Mouse (Mus musculus) hematopoietic stem cell, adult 5-6 weeks (primary cell): ENCODE measurements around the gene Gstp2. TPM values are rescaled to one million over a fixed set of nuclear protein-coding genes. Genes with fewer than 3 reads are reported as not detected.
A peak's percentile ranks its signal among the peaks of the same experiment; 100 is the strongest.
"Not testable (repeated sequence)": the region's sequence is repeated elsewhere in the genome, so short reads cannot be mapped to it uniquely, and the experiment has no call there.

Source experiments
- ATAC-seq, 2 experiments: fragments of 125-278 bp in 1 of 2; replicated peaks in 1 of 2; 2 replicates each; pipeline ENCODE4 v1.8.0; 2016 to 2017; ENCODE audit warnings: inconsistent platforms in 2 of 2, mild to moderate bottlenecking in 2 of 2, moderate number of reproducible peaks in 2 of 2, low read depth in 1 of 2, moderate TSS enrichment in 1 of 2; ENCODE audit not compliant: low FRiP score in 2 of 2, poor library complexity in 2 of 2, severe bottlenecking in 2 of 2, insufficient read depth in 1 of 2, low TSS enrichment in 1 of 2
- total RNA-seq: library from RNA; stranded (forward); fragments of 172-1452, 232-1000 nt; gene quantifications from 2 replicates; pipeline ENCODE4 v1.2.3, GENCODE M21; 2017

The Gstp2 gene
- total RNA-seq, 1 experiment from 2014 or later, result not detected

DNA sequence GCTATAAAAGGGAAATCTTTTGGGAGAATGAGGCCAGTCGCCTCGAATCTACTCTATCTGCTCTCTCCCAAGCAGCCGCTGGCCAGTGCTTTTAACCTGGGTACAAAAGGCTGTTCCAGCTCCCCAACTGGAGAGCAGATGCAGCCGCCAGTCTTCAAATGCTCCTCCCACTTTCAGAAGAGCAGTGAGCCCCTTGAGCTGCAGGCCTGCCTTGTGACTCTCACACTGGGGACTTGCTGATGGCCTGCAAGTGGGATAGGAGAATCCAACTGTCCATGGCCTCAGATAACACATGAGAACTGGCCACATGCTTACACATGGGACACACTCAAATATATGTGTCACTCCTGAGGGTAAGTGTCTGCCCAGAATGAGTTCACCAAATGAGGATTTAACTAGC lies 10.9 kb upstream of the Gstp2 start:
- no peak for ATAC-seq

DNA sequence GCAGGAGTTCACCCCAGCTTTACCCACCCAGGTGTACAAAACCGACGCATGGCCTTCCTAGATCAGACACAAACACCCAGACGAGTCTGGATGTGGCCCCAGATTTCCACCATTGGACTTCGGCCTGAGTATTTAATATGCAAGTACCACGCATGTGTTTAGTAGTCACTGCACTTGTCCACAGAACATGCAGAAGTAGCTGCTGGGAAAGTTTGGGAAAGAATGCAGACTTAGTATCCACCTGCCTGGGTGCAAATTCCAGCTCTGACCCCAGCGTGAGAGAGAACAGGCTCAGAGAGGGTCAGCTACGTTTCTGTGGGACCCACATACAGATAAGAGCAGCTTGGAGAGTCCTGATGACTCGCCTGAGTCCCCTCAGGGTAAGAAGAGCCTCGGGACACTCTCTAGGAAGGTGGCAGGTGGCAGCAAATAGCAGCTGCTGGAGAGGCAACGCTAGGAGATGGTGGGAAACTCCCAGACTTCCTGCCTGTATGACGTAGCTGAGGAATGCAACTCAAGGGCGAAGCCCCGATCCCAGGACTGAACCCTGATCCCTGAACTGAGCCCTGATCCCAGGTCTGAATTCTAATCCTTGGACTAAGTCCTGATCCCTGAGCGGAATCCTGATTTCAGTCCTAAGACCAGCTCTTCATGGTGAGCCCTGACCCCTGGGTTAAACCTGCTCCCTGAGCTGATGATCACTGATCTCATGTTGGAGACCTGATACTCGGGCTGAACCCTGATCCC lies 10.3 kb upstream of the Gstp2 start:
- ATAC-seq, result no peak

DNA sequence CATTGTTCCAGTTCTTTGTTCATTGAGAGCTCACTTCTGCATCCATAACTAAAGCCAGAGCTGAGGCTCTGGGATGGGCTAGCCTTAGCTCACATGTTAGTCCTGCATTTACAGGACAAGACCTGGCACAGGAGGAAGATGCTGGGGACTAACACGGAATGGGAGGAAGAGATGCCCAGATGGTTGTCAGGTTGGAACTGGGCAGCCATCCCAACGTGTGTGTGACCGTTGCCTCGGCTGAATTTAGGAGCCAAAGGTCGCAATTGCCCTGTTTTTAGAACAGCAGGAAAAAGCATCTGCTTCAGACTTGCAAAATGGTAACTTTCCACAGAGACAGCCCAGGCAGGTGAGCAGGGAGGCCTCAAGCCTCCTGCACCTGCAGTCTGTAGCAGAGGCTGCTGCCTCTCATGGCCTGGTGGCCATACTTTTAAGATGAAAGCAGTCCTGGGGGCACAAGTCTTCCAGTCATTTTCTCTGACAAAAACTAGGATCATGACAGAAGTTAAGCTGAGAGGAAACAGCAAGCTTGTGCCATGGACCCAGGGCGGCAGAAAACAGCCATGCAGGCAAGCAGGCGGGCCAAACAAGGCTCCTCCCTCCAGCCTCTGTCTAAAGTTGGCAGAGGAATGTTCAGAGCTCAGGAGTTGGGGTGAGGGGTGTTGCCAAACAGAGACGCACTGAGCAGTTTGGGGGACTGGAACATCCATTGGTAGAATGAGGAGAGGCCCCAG lies 9.6 kb upstream of the Gstp2 start:
- no peak for ATAC-seq

DNA sequence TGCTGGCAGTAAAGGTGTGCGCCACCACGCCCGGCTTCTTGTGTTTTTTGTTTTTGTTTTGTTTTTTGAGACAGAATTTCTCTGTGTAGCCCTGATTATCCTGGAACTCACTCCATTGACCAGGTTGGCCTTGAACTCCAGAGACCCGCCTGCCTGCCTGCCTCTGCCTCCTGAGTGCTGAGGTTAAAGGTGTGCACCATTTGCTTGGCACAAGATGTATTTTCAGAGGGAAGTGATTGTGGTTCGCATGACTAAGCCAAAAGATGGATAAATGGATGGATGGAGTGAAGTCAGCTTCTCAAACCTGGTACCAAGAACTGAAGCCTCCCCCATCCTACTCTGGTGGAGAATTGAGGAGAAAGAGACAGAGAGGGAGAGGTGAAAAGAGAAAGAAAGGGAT lies 8.8 kb upstream of the Gstp2 start:
- ATAC-seq, result no peak

DNA sequence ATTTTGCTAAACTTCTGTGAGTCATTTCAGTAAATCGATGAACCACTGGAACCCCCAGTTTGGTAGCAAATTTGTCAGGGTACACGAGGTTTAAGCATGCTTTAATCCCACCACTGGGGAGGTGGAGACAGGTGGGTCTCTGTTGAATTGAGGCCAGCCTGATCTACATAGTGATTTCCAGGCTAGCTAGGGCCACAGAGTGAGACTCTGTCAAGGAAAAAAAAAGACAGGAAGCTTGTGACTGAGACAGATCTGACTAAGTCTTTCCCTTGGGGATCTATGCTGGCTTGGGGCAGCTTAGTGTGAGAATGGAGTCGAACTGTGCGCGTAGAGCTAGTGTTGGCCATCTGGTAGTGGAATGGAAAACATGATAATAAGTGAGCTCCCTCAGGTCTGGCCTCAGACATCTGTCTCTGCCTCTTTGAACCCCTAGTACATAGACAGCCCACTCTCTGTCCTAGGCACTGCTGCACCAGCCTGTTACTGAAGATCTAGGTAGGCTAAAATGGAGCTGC lies 6.8 kb upstream of the Gstp2 start:
- ATAC-seq, result no peak

DNA sequence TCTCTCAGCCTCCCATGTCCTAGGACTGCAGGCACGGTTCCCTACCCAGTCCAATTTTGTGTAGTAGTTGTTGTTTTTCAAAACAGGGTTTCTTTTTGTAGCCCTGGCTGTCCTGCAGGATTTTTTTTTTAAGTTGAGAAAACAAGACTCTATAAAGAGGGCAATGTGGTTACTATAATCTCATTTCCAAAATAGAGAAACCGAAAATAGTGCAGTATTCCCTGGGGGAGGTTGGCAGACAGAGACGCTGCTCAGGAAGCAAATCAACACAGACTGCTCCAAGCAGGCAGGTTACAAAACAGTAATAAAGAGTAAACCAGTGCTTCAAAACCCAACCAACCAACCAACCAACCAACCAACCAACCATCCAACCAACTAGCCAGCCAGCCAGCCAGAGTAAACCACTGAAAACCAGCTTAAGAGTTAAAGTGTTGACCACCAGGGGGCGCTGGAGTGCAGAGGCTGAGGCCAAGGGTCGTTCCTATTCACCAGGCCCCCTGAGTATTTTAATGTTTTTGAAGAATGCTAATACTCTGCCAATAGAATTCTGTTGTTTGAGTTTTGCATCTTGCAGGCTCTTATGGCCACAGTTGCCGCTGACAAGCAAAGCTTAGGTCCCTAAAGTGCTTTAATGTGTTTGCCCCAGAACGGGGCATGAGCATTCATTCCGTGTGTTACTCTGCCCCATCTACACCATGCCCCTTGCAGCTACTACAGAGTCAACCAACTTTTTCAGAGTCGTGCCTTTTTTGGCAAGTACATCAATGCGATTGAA lies 6.1 kb upstream of the Gstp2 start:
- ATAC-seq, result peak in 1 of 2 experiments; percentile 47; a peak in 1 of 4 replicates

DNA sequence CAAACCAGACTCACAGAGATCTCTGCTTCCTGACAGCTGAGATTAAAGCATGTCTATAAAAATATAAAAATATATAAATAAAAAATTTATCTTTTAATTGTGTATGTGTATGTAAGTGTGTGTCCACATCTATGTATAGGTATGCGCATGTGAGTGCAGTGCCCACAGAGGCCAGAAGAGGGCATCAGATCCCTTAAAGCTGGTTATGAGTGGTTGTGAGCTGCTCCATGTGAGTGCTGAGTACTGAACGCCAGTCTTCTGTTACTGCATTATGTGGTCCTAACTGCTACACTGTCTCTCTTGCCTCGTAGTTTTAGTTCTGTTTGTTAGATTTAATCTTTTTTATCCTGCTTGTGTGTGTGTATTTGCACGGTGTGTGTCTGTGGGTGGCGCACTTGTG lies 5.2 kb upstream of the Gstp2 start:
- ATAC-seq, result no peak

DNA sequence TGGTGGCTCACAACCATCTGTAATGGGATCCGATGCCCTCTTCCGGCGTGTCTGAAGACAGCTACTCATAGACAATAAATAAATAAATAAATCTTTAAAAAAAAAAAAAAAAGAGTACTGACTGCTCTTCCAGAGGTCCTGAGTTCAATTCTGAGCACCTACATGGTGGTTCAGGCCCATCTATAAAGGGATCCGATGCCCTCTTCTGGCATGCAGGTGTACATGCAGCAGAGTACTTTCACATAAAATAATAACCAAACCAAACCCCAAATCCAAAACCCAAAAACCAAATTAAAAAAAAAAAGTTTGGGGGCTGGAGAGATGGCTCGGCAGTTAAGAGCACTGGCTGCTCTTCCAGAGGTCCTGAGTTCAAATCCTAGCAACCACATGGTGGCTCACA lies 3.2 kb upstream of the Gstp2 start:
- not testable (repeated sequence) for ATAC-seq

DNA sequence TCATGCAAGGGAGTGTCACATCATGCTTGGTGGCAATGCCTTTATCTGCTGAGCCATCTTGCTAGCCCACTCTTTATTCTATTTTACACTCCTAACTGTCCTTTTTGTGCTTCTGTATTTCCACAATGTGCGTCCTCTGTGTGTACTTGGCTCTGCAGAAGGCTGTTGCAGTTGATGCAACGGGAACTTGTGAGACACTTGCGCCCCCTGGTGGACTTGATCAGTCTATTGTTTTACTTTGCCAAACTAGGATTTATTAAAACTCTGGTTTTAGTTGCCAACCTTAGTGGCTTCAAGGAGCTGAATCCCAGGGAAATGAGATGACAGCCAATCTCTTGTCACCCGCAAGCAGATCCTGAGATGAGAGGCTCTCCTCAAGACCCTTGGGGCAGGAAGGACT lies 2.0 kb upstream of the Gstp2 start:
- ATAC-seq, result 0 out of 4 replicates have a peak, but pooled peaks of 1 of the 2 experiments have one; percentile 53

DNA sequence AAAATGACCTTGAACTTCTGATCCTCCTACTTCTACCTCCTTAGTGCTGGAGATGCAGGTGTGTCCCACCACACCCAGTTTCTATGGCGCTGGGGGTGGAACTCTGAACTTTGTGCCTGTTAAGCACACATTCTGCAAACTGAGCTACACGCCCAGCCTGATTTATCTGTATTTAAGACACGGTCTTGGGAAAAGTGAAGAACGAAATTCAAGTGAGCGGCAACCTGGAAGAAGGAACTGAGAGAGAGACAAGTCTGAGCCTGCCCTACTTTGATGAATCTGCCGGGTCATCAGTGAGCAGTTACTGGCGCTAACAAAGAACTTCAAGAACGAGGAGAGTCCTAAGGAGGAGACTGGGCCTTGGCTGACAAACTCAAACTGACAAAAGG lies 1.0 kb upstream of the Gstp2 start:
- no peak for ATAC-seq

DNA sequence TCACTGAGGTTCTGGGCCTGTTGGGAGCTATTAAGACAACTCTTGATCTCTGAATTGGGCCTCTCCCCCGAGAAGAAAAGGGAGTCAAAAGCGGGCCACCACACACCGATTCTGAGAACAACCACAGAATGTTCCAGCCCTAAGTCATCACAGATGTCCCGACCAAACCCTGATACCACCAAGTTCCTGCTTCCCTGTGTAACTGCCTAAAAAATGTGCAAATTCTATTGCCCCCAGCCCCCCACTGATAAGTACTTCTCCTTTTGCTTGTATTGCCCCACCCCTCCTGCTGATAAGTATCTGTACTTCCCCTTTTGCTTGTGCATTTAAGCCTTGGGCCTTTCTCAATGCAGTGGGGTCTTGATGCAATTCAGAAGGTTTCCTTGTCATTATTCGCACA lies 1.7 kb downstream of the Gstp2 start:
- ATAC-seq, result not testable (repeated sequence)

DNA sequence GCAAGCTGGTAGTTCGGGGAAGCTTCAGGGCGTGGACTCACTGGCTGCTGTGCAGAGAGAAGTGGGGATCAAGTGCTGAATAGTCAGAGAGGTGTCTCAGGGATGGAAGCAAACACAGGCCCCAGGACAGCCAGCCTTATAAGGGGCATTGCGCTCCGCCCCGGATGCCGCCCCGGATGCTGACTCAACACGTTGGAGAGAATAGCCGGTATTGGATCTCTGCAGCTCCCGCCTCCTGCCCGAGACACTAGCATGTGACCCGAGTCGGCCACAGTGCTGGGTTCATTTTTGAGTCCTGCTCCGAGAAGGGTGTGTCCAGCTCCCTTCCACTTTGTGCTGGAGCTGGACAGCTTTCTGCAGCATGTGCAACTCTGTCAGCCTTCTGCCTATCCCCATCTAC lies 3.7 kb downstream of the Gstp2 start:
- ATAC-seq, result no peak

DNA sequence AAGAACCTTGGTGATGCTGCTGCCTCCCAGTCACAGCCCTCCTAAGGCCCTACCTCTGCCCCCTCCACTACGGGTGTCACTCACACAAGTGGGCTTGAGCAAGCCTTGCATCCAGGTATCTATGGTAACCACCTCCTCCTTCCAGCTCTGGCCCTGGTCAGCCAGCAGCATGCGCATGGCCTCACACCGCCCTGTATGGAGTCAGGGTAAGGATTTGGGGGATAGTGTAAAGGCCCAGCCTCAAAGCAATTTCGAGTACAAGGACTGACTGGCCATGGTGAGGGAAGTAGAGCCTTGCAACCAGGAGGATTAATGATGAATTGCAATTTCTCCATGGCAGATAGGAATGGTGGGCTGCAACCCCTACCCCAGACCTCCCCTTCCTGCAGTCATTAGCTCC lies 4.3 kb downstream of the Gstp2 start:
- not testable (repeated sequence) for ATAC-seq

DNA sequence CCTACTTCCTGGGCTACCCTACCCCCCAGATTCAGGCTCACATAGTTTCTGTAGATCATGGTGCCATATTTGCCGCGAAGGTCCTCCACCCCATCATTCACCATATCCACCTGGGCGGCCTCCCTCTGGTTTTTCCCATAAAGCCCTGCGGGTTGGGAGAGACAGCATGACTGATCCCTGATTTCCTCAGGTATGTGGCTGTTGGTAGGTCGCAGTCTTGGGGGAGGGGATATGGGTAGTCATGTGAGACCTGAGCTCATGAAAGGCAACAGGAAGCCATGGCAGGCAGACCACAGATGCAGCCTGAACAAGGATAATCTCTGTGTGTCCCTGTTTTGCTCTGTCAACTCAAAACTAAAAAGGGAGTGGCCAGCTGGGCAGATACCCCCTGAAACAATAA lies 4.9 kb downstream of the Gstp2 start:
- not testable (repeated sequence) for ATAC-seq

DNA sequence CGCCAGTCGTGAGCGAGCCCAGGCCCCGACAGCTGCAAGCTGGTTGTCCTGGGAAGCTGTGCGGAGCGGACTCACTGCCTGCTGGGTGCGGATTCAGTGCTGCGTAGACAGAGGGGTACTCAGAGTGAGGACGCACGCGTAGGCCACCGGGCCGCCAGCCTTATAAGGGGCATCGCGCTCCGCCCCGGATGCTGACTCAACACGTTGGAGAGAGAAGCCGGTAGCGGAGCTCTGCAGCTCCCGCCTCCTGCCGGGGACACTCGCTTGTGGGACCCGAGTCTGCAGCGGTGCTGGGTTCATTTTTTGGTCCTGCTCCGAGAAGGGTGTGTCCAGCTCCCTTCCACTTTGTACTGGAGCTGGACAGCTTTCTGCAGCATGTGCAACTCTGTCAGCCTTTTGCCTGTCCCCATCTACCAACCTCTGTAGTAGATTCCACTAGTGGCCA lies 8.0 kb downstream of the Gstp2 start, which contains the start of gene Gstp1:
Gstp1 (minus strand) TSS at position 198 of the 445 bp plus-strand sequence.
- peak; percentile 90 to 99 for ATAC-seq

DNA sequence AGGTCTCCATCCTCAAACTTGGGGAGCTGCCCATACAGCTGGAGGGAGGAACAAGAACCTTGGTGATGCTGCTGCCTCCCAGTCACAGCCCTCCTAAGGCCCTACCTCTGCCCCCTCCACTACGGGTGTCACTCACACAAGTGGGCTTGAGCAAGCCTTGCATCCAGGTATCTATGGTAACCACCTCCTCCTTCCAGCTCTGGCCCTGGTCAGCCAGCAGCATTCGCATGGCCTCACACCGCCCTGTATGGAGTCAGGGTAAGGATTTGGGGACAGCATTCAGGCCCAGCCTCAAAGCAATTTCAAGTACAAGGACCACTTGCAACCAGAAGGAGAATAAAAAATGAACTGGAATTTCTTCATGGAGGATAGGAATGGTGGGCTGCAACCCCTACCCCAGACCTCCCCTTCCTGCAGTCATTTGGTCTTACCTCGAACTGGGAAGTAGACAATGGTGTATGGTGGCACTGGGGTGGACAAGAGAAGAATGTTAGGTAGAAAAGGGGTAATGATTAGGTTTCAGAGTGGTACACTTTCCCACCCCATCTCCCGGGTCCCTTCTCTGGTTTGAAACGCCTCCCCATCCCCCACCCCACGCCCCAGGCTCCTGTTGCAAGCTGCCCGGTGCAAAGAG lies 8.6 kb downstream of the Gstp2 start:
- ATAC-seq, result not testable (repeated sequence)

DNA sequence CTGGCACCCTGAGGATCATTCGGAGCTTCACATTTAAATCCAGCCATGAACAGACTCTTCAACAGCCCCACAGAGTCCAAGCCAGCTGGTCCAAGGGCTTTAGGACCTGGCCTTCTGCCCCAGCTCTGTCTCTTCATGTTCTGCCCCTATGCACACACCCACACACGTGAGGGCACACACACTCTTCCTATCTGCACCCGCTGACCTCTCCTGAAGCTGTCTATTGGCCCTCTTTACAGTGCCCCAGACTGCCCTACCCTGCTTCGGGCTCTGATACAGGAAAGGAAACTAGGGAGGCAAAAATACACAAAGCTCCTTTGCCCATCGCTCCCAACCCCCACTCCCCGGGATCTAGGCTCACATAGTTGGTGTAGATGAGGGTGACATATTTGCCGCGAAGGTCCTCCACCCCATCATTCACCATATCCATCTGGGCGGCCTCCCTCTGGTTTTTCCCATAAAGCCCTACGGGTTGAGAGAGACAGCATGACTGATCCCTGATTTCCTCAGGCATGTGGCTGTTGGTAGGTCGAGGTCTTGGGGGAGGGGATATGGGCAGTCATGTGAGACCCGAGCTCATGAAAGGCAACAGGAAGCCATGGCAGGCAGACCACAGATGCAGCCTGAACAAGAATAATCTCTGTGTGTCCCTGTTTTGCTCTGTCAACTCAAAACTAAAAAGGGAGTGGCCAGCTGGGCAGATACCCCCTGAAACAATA lies 9.3 kb downstream of the Gstp2 start:
- no peak for ATAC-seq
